Mouse (Mus musculus) kidney, adult 8-10 months (tissue): ENCODE data around the gene A730071L15Rik.
A peak's percentile ranks its signal among the peaks of the same experiment; 100 is the strongest.

Experiments
- DNase-seq, 2 experiments: peaks; one replicate each; pipeline ENCODE4 v3.0.0; 2022

The A730071L15Rik gene

DNA sequence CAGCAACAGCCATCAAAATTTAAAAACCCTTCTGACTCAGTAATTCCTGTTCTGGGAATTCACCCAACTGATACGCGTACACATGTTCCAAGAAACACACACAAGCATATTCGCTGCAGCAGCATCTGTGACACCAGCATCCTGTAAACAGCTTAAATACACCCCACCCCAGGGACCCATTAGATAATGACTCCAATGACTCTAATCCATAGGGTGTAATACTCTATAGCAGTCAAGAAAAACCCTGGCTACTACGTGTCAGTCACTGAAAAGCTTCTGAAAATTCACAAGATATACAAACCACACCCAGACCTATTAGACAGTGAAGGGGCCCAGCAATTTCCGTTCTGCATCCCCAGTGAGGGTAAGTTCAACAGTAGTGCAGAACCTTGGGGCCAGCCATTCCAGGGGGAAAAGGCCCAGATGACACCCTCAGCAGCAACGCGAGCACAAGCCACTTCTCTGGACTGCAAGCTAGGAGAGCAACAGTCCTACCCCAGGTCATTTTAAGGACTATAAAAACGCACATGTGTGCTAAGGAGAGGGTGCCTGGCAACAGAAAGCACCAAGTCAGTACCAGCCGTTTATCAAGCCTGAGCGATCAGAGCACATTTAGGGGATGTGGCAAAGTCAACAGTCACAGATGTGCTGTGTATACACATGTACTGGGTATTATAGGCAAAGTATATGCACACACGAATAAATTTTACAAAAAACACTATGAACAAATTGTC is 15.5 kb upstream of the A730071L15Rik start:
- DNase-seq, result no peak

DNA sequence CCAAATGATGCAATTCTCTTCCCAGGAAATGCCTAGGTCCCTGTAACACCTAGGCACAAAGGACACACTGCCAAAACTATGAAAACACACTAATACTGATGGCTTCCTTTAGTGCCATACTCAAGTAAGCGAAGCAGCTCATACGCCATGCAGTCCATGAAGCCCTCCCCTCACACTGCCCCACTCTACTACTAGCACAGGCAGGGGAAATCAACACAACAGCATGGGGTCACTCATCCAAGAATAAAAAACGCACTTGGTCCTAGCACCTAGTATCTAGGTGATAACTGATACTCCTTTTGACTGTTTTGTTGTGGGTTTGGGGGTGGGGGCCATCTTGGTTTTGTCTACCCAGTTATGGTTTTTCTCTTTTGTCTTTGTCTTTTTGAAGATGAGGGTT is 12.4 kb upstream of the A730071L15Rik start:
- DNase-seq, result no peak

DNA sequence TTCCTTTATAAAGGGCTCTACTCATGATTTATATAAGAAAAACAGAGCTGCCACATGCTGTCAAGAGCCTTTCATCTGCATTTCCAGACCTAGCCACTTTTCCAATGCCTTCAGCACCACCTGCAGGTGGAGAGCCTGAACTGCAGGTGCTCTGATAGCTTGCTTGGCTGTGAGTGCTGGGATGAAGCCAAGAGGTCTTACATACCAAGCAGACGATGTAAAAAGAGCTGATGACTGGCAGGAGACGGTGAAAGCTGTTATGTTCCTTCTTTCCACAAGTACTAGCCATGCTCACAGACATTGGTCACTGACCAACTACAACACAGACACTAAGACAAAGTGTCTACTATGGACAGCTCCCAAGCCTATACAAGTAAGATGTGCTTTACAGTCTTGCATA is 12.0 kb upstream of the A730071L15Rik start:
- peak; percentile 81 to 90 for DNase-seq

DNA sequence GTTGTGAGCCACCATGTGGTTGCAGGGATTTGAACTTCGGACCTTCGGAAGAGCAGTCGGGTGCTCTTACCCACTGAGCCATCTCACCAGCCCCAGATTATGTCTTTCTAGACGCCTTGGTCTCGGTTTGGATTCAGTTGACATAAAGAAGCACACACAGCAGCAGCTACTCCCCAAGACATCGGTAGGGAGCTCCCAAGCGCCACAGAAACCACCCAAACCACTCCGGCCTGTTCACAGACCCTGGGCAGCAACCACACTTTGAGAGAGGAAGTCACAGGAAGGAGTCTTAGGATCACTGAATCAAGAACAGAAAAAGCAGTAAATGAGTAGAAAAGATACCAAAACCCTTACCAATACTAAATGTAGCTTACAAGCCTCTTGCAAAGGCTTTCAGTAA is 3.0 kb upstream of the A730071L15Rik start:
- DNase-seq, result no peak

DNA sequence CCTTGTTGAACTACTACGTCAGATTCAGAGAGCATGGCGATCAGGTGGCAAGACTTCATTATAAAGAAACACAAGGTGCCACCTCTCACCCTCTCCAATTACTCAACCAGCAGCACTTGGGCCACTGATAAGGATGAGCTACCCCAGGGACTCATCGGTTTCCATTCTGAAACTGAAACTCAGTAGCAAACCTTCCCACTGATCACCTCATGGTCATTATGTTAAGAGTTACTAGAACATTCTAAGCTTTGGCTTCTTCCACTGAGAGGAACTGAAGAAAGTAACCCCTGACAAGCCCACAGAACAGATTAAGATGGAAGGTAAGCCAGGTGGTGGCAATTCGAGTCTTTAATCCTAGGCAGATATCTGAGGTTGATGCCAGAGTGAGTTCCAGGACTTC is 1.4 kb upstream of the A730071L15Rik start:
- no peak for DNase-seq

DNA sequence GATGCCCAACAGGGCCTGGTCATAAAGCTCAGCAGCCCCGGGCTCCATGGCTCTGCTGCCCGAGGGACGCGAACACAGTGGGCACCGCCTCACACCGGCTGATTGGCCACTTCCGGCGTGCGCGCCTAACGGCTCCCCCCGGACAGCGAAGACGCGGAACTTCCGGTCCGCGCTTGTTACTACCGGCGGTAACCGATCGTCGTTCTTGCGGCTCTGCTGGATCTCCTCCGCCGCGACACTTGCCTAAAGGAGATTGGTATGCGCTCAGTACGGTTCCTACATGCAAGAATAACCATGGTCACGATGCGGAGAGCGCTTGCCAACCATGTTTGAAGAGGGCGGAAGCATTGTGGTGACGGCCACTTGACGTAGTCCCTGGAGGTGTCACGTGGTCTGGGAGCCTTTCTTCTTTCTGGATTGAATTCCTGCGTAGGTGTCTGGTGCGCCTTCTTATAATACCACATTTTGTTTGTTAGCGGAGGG is 299 bp downstream of the A730071L15Rik start, which contains the start of gene Nudcd3:
TSS of gene Nudcd3 (minus strand) at position 329 of the 483 bp plus-strand sequence.
- peak; percentile 85 to 88 for DNase-seq

DNA sequence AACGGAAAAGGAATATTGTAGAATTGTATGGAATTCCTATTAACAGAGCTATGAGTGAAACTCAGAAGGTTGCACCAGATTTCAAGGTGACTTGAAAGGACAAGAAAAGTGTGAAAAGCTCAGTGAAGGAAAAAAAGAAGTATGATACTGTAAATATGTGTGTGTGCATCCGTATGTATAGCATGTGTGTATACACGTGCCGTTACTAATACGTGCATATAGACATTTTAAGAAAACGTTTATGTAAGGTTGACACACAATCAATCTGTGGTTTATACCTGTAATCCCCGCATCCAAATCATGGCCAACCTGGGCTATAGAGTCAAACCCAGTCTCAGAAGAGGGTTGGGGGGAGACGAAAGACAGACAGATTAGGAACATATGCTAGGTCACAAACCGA is 741 bp downstream of the A730071L15Rik start:
- no peak for DNase-seq

DNA sequence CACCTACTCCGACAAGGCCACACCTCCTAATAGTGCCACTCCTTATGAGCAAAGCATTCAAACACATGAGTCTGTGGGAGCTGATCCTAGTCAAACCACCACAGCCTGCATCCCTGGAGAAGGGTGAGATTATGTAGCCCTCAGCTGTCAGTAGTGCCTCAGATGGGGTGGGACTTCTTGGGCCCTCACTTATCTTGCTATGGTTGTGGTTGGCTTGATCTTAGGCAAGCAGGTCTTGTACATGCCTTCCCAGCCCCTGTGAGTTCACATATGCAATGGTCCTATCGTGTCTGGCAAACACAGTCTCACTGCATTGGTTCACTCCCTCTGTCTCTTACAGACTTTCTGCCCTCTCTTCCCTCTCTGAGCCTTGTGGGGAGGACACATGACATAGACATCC is 7.3 kb downstream of the A730071L15Rik start:
- DNase-seq, result no peak

DNA sequence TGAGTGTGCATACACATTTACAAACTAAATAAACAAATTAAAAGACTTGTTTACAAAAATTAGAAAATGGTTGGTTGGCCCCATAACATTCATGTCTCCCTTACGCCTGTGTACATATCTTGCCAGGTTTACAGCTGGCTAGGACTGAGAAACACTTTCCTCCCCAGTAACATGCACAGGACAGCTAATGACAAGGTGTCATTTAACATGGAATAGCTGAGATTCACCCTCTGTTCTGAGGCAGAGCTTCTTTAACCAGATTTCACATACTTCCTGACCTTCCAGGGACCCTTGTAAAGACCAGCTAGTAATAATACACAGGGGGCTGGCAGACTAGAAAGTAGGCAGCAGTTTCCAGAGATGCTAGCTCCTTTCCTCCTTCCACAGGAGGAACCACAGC is 8.3 kb downstream of the A730071L15Rik start:
- no peak for DNase-seq

DNA sequence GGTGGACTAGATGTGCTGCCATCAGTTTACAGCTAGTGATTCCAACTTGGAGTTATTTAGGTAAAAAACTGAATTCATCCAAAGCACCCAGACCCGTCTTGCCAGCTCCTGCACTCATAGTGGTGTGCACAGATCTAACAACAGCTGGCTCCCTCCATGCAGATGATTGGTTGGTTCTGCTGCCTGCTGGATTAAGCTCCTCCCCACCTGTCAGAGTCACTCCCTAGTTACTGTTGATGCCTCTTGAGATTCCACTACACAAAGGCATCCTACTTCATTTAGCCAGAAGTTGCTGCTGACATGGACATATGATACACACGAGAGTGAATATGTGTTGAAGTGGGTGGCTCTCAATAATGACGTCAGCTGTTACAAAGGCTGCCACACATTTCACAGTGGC is 17.0 kb downstream of the A730071L15Rik start:
- no peak for DNase-seq

DNA sequence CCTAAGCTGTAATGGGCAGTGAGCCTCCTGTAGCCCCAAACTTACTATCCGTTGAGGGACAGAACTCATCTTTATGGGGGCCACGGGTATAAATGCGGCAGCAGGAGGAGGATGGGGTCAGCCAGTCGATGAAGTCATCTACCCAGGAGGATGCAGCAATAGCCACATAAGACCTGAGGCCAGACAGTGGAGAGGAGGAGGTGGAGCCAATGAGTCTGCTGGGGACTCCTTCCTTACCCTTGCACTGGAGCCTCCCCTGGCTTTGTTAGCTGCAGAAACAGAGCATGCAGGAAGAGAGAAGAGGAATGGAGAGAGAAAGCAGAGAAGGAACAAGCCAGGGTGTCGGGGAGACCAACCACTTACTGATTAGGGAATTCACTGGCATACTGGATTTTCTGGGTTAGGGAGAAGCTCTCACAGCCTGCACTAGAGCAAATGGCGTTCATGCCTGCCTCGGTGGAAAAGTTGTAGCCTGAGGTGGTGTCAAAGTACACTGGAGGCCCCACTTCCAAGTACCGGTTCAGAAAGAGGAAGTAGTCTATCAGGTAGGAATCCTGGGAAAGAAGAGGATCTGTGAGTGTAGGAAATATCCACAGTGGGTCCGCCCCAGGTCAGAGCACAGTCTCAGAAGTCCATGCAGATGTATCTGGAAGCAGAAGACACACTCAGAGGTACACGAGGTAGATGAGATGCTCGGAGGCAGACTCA is 18.5 kb downstream of the A730071L15Rik start:
- DNase-seq, result no peak

DNA sequence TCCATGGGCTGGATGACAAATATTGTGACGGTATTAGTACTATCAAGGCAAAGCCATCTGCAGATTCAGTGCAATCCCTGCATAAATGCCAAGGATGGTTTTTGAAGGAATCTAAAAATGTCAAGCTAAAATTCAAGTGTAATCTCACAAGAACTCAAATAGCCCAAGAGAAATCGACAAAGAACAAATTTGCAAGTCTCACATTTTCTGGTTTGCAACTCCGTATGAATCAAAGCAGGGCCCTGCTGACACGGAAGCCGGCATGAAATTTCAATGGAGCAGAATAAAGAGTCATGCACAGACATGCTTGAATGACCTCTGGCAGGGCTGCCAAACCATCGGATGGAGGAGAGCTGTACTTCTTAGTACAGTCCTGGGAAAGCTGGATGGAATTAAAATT is 20.1 kb downstream of the A730071L15Rik start:
- DNase-seq, result no peak

DNA sequence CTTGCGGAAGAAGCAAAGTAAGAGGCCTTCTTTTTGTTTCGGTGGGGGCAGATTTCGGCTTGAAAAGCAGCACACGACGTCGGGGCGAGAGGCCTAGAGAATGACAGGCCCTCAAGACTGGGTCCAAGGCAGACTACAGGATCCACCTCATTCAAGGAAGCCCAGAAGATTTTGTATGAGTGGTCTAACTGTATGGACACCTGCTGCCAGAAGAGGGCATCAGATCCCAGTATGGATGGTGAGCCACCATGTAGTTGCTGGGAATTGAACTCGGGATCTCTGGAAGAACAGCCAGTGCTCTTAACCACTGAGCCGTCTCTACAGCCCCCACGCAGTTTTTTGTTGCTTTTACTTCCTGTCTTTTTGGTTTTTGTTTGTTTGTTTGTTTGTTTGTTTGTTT is 22.4 kb downstream of the A730071L15Rik start:
- no peak for DNase-seq

DNA sequence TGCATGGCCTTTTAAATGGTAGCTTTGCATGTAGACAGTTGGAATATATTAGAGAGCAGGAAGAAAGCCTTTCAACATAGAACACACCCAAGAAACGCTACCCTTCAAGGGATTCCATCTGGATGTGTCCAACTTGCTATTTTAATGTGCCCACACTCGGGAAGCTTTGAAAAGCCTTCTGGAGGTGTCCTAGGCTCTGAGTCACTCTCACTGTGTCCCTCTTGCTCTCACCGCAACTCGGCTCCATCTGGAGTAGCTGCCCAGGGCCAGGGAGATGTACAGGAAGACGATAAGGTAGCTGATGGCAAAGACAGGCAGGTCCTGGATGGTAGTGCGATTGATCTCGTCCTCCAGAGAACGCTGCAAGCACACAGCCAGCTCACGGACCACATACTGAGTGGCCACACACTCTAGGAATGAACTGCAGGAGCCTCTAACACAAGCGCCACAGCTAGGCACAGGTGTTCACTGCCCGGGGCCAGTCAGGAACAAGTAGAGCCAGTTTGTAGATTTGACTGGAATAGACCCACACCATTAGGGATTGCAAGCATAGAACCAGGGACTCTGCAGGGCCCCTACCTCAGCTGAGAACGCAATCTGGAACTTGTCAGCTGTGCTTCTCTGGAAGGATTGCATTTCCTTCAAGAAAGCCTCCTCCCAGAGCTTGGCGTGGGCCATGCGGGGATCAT is 24.9 kb downstream of the A730071L15Rik start:
- DNase-seq, result peak; percentile 7

DNA sequence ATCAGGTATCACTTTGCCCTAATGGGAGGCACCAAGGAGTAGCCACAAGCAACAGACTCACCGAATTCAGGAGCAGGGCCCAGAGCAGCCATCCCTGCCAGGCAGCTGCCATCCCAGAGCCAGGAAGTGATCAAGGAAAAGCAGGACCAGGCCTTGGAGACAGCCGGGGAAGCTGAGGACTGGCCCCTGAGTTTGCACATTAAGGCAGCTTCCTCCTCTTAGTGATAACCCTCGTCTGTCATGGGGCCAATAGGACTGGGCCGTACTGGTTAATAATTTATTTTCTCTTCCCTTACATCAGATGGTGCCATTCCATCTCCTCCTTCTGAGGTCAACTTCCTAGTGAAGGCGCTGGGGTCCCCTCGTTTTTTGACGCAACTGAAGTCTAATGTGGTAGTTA is 30.2 kb downstream of the A730071L15Rik start, which contains the start of gene Npc1l1:
TSS of gene Npc1l1 (minus strand) at position 132 of the 400 bp plus-strand sequence.
- no peak for DNase-seq

DNA sequence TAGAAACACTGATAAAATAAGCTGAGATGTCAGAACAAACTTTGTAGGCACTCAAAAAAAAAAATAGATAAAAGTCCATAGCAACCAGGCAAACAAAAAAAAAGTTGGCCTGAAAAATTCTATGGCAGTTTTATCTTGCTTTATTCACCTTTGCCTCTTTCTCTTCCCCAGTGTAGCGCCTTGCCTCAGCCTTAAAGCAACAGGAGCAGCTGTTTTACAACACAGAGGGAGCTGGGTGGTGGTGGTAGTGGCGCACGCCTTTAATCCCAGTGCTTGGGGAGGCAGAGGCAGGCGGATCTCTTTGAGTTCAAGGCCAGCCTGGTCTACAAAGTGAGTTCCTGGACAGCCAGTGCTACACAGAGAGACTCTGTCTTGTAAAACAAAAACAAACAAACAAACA is 33.2 kb downstream of the A730071L15Rik start:
- DNase-seq, result no peak

DNA sequence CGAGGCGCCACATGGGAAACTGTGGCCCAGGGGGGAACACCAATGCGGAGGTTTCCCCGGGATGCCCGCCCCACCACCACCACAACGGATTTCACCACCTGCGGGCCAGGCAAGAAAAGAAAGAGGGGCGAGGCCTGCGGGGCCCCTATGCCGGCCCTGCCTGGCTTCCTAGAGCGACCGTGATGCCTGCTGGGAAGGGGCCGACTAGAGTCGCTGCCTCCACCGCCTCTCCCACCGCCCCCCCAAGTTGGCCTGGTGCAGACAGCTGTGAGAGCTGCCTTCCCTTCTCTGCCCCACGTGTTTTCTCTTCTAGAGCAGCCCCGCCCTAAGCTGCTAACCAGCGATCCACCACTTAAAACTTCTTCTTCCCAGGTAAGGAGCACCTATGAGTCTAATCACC is 44.9 kb downstream of the A730071L15Rik start:
- no peak for DNase-seq
